Mouse (Mus musculus) megakaryocyte, embryonic 14.5 days (primary cell): ENCODE measurements at regions not wholly inside any gene's neighbourhood (a gene's known extent, or its start where the extent isn't known, plus 50 kb on each side); places are given as distances from the start of the nearest gene placed in this dataset.

Experiments
- H3K27me3 ChIP-seq: replicated peaks from 2 replicates; pipeline ENCODE3; 2012; ENCODE audit warnings: inconsistent platforms
- H3K36me3 ChIP-seq: replicated peaks from 2 replicates; pipeline ENCODE3; 2012; ENCODE audit warnings: low read length, inconsistent platforms, mixed read lengths
- H3K4me1 ChIP-seq: 2 replicates; pipeline ENCODE4 v1.6.1; 2012; ENCODE audit warnings: inconsistent platforms
- H3K4me3 ChIP-seq: replicated peaks from 2 replicates; pipeline ENCODE3; 2012; ENCODE audit warnings: moderate library complexity, mild to moderate bottlenecking, inconsistent platforms
- H3K9me3 ChIP-seq: 2 replicates; pipeline ENCODE4 v1.6.1; 2012; ENCODE audit warnings: inconsistent platforms
- FLI1 ChIP-seq: IDR thresholded peaks from 2 replicates; pipeline ENCODE4 v1.6.1; 2012; ENCODE audit warnings: low read length, inconsistent platforms, mixed read lengths
- GATA1 ChIP-seq: IDR thresholded peaks from 3 replicates; pipeline ENCODE4 v1.6.1; 2012; ENCODE audit warnings: mixed read lengths, low read length, inconsistent platforms, borderline replicate concordance

GRCm38 (mm10) chr2:128360517-128360916 lies 230.5 kb upstream of the Spdye4c start:
- Histone ChIP-seq H3K27me3 (no peaks in the 10 kb centered on the region), H3K4me1 (peaks cover 66% of the 10 kb centered on the region), H3K9me3 (peaks cover 11% of the 10 kb centered on the region; the same call in 1 of the 2 replicates), H3K4me3 (no peak overlapping the region), H3K36me3 (peaks cover 10% of the 10 kb centered on the region)
- TF ChIP-seq GATA1 (no peak), FLI1 (no peak)

GRCm38 (mm10) chr2:128361436-128361835 lies 229.6 kb upstream of the Spdye4c start:
- H3K9me3 ChIP-seq: peaks cover 6% of the 10 kb centered on the region; the same call in 1 of the 2 replicates
- H3K4me1 ChIP-seq: peaks cover 75% of the 10 kb centered on the region
- H3K36me3 ChIP-seq: peaks cover 3% of the 10 kb centered on the region
- no peaks in the 10 kb centered on the region for H3K27me3 ChIP-seq
- TF ChIP-seq FLI1: no peak
- TF ChIP-seq GATA1: no peak
- H3K4me3 ChIP-seq: no peak overlapping the region

GRCm38 (mm10) chr2:128364161-128364560 lies 226.8 kb upstream of the Spdye4c start:
- Histone ChIP-seq H3K4me3 (peak overlapping the region; percentile 85), H3K4me1 (peaks cover 91% of the 10 kb centered on the region), H3K9me3 (no peaks in the 10 kb centered on the region), H3K27me3 (no peaks in the 10 kb centered on the region), H3K36me3 (peaks cover 10% of the 10 kb centered on the region)
- TF ChIP-seq FLI1 (no peak), GATA1 (no peak)

GRCm38 (mm10) chr2:128365004-128365403 lies 226.0 kb upstream of the Spdye4c start:
- H3K9me3 ChIP-seq: no peaks in the 10 kb centered on the region
- peaks cover 15% of the 10 kb centered on the region for H3K36me3 ChIP-seq
- peak overlapping the region; percentile 86 for H3K4me3 ChIP-seq
- peaks cover 86% of the 10 kb centered on the region for H3K4me1 ChIP-seq
- TF ChIP-seq GATA1 (no peak), FLI1 (no peak)
- H3K27me3 ChIP-seq: no peaks in the 10 kb centered on the region

GRCm38 (mm10) chr2:128365775-128366174 lies 225.2 kb upstream of the Spdye4c start:
- TF ChIP-seq FLI1 (no peak), GATA1 (no peak)
- Histone ChIP-seq H3K27me3 (no peaks in the 10 kb centered on the region), H3K36me3 (peaks cover 15% of the 10 kb centered on the region), H3K4me3 (peak overlapping the region; percentile 86), H3K4me1 (peaks cover 85% of the 10 kb centered on the region), H3K9me3 (no peaks in the 10 kb centered on the region)

- TF ChIP-seq FLI1 (no peak), GATA1 (no peak)
- peaks cover 86% of the 10 kb centered on the region for H3K4me1 ChIP-seq
- H3K4me3 ChIP-seq: peak overlapping the region; percentile 5
- no peaks in the 10 kb centered on the region for H3K9me3 ChIP-seq
- H3K36me3 ChIP-seq: peaks cover 13% of the 10 kb centered on the region
- no peaks in the 10 kb centered on the region for H3K27me3 ChIP-seq
These were observed 223.5 kb upstream of the Spdye4c start for GRCm38 (mm10) chr2:128367266-128368150.

- H3K9me3 ChIP-seq: no peaks in the 10 kb centered on the region
- no peak for TF ChIP-seq GATA1
- no peak for TF ChIP-seq FLI1
- H3K36me3 ChIP-seq: peaks cover 13% of the 10 kb centered on the region
- H3K27me3 ChIP-seq: no peaks in the 10 kb centered on the region
- H3K4me1 ChIP-seq: peaks cover 86% of the 10 kb centered on the region
- H3K4me3 ChIP-seq: no peak overlapping the region
These were observed 222.3 kb upstream of the Spdye4c start for GRCm38 (mm10) chr2:128368534-128369273.

- H3K27me3 ChIP-seq: no peaks in the 10 kb centered on the region
- peaks cover 15% of the 10 kb centered on the region for H3K36me3 ChIP-seq
- H3K4me3 ChIP-seq: peak overlapping the region; percentile 50
- TF ChIP-seq GATA1 (no peak), FLI1 (no peak)
- no peaks in the 10 kb centered on the region for H3K9me3 ChIP-seq
- H3K4me1 ChIP-seq: peaks cover 86% of the 10 kb centered on the region
These were observed 220.2 kb upstream of the Spdye4c start for GRCm38 (mm10) chr2:128370821-128371220.

- Histone ChIP-seq H3K36me3 (peaks cover 18% of the 10 kb centered on the region), H3K4me3 (no peak overlapping the region), H3K27me3 (no peaks in the 10 kb centered on the region), H3K4me1 (peaks cover 85% of the 10 kb centered on the region), H3K9me3 (no peaks in the 10 kb centered on the region)
- TF ChIP-seq GATA1: no peak
- no peak for TF ChIP-seq FLI1
These were observed 218.8 kb upstream of the Spdye4c start for GRCm38 (mm10) chr2:128372204-128372603.
